Mouse (Mus musculus): ENCODE measurements around the gene Nemp1.
"Not testable (repeated sequence)": the region's sequence is repeated elsewhere in the genome, so short reads cannot be mapped to it uniquely, and the experiment has no call there.

Gene Nemp1

GRCm38 (mm10) chr10:127645791-127646190 is 20.9 kb upstream of the Nemp1 start:
- no peak for DNase-seq (ENCODE audit: low spot score)

GRCm38 (mm10) chr10:127652906-127653638 is 13.6 kb upstream of the Nemp1 start:
- no peak for DNase-seq (ENCODE audit: low spot score)

- DNase-seq (ENCODE audit: low spot score): no peak
Observed at GRCm38 (mm10) chr10:127654970-127655579, 11.6 kb upstream of the Nemp1 start.

- DNase-seq (ENCODE audit: low spot score): not testable (repeated sequence)
Observed at GRCm38 (mm10) chr10:127657617-127658016, 9.1 kb upstream of the Nemp1 start.

- DNase-seq (ENCODE audit: low spot score): no peak
Observed at GRCm38 (mm10) chr10:127658076-127658475, 8.6 kb upstream of the Nemp1 start.

- no peak for DNase-seq (ENCODE audit: low spot score)
Observed at GRCm38 (mm10) chr10:127659551-127659950, 7.2 kb upstream of the Nemp1 start.

GRCm38 (mm10) chr10:127661291-127661914 is 5.3 kb upstream of the Nemp1 start:
- DNase-seq (ENCODE audit: low spot score): no peak

GRCm38 (mm10) chr10:127661915-127662663 is 4.6 kb upstream of the Nemp1 start:
- DNase-seq (ENCODE audit: low spot score): no peak

- DNase-seq (ENCODE audit: low spot score): no peak
Observed at GRCm38 (mm10) chr10:127662666-127663253, 3.9 kb upstream of the Nemp1 start.

- DNase-seq (ENCODE audit: low spot score): no peak
Observed at GRCm38 (mm10) chr10:127663590-127663989, 3.1 kb upstream of the Nemp1 start.

GRCm38 (mm10) chr10:127664166-127664565 is 2.5 kb upstream of the Nemp1 start:
- no peak for DNase-seq (ENCODE audit: low spot score)

- DNase-seq (ENCODE audit: low spot score): no peak
Observed at GRCm38 (mm10) chr10:127664891-127665290, 1.8 kb upstream of the Nemp1 start.

GRCm38 (mm10) chr10:127665366-127666181 is 1.1 kb upstream of the Nemp1 start:
- no peak for DNase-seq (ENCODE audit: low spot score)

- no peak for DNase-seq (ENCODE audit: low spot score)
Observed at GRCm38 (mm10) chr10:127667269-127668092, 780 bp downstream of the Nemp1 start.

- DNase-seq (ENCODE audit: low spot score): no peak
Observed at GRCm38 (mm10) chr10:127668093-127669050, 1.7 kb downstream of the Nemp1 start, which contains the start of gene Nab2. TSS of gene Nab2 (minus strand) at chr10:127668568.

GRCm38 (mm10) chr10:127669170-127669569 is 2.5 kb downstream of the Nemp1 start:
- no peak for DNase-seq (ENCODE audit: low spot score)

GRCm38 (mm10) chr10:127670185-127670584 is 3.5 kb downstream of the Nemp1 start:
- no peak for DNase-seq (ENCODE audit: low spot score)

GRCm38 (mm10) chr10:127671276-127671675 is 4.6 kb downstream of the Nemp1 start:
- DNase-seq (ENCODE audit: low spot score): no peak

GRCm38 (mm10) chr10:127674046-127674655 is 7.5 kb downstream of the Nemp1 start:
- no peak for DNase-seq (ENCODE audit: low spot score)

Data from urinary bladder, postnatal 10 days (tissue).